Mouse (Mus musculus) kidney, postnatal 0 days (tissue): Measurements from ENCODE around the gene Igfbp5. TPM values are rescaled to one million over a fixed set of nuclear protein-coding genes. Genes with fewer than 3 reads are reported as not detected.

Source experiments
- ATAC-seq: fragments of 200-750 bp; cut with Nextera tagmentation; replicated peaks from 2 replicates; pipeline ENCODE4 v1.8.0; 2017; ENCODE audit warnings: low read depth, moderate number of reproducible peaks, moderate TSS enrichment, moderate library complexity; ENCODE audit not compliant: low FRiP score
- DNase-seq: peaks from one replicate; pipeline ENCODE4 v3.0.0-alpha.2; 2016; ENCODE audit warnings: low spot score
- H3K27ac ChIP-seq: fragments of 300-500 bp; sonication (generic); 2 replicates; pipeline ENCODE4 v1.5.1; 2014; ENCODE audit warnings: mild to moderate bottlenecking
- H3K27me3 ChIP-seq: fragments of 300-500 bp; sonication (generic); 2 replicates; pipeline ENCODE4 v1.6.1; 2014; ENCODE audit warnings: low read length, mixed read lengths; ENCODE audit not compliant: insufficient read depth
- H3K36me3 ChIP-seq: fragments of 300-500 bp; sonication (generic); 2 replicates; pipeline ENCODE4 v1.6.1; 2014; ENCODE audit warnings: low read length, mixed read lengths; ENCODE audit not compliant: insufficient read depth
- H3K4me1 ChIP-seq: fragments of 300-500 bp; sonication (generic); replicated peaks from 2 replicates; pipeline ENCODE4 v1.6.1; 2014; ENCODE audit warnings: antibody characterized with exemption, low read length, mixed read lengths; ENCODE audit not compliant: insufficient read depth
- H3K4me2 ChIP-seq: fragments of 300-500 bp; sonication (generic); 2 replicates; pipeline ENCODE4 v1.6.1; 2014; ENCODE audit warnings: mild to moderate bottlenecking, low read length, moderate library complexity, mixed read lengths
- H3K4me3 ChIP-seq: fragments of 300-500 bp; sonication (generic); replicated peaks from 2 replicates; pipeline ENCODE4 v1.5.1; 2014; ENCODE audit warnings: low read depth, low read length
- H3K9ac ChIP-seq: fragments of 300-500 bp; sonication (generic); 2 replicates; pipeline ENCODE4 v1.6.1; 2014; ENCODE audit warnings: low read depth, low read length
- H3K9me3 ChIP-seq: fragments of 300-500 bp; sonication (generic); replicated peaks from 2 replicates; pipeline ENCODE4 v1.6.1; 2016; ENCODE audit warnings: low read length, inconsistent platforms, mixed read lengths
- CTCF ChIP-seq: IDR thresholded peaks from 2 replicates; pipeline ENCODE4 v1.5.1; 2016; ENCODE audit warnings: antibody characterized with exemption, low read depth, mild to moderate bottlenecking, moderate library complexity
- WGBS: fragments of 180-500 bp; shearing (Covaris S2); extraction: QIAGEN DNeasy Blood & Tissue Kit; methylation state at CpG from one replicate; pipeline ENCODE4 v1.1.7; 2014; 5-methylcytosine and 5-hydroxymethylcytosine counted together
- polyA plus RNA-seq: library from polyadenylated mRNA; unstranded; fragments of >200 nt; fragmentation: Nextera tagmentation; extraction: Ambion mirVana; gene quantifications from 2 replicates; pipeline ENCODE4 v1.2.1, GENCODE M21; 2015

Gene Igfbp5
- polyA plus RNA-seq, 1 experiment from 2014 or later = 87.7 TPM

DNA sequence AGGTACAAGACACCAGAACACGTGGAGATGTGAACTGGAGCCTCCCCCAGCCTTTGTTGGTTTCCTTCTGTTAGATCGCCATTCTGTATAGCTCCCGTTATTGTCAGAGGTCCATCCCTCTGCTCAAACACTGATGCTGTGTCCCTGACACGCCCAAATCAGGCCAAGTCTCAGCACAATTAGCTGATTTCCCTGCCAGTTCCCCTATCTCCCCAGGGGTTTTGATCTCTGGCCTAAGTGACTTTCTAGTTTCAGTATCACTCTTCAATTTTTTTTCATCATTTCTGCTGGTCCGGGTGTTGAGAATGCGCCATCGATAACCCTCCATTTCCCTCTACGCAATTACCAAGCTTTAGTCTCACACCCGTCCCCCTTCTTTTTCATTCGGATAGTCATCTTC, 51.8 kb downstream of the Igfbp5 start:
- H3K4me3 ChIP-seq = no peak overlapping the region
- no peak overlapping the region for H3K9ac ChIP-seq
- H3K4me1 ChIP-seq = peaks cover 19% of the 10 kb centered on the region
- ATAC-seq (no peak), DNase-seq (no peak)
- WGBS = 84% methylated on average over 10 of the region's 10 CpGs
- TF ChIP-seq CTCF = no peak
- H3K9me3 ChIP-seq = no peaks in the 10 kb centered on the region
- no peak overlapping the region for H3K4me2 ChIP-seq
- no peaks in the 10 kb centered on the region for H3K27me3 ChIP-seq
- no peak overlapping the region for H3K27ac ChIP-seq
- H3K36me3 ChIP-seq = no peaks in the 10 kb centered on the region

DNA sequence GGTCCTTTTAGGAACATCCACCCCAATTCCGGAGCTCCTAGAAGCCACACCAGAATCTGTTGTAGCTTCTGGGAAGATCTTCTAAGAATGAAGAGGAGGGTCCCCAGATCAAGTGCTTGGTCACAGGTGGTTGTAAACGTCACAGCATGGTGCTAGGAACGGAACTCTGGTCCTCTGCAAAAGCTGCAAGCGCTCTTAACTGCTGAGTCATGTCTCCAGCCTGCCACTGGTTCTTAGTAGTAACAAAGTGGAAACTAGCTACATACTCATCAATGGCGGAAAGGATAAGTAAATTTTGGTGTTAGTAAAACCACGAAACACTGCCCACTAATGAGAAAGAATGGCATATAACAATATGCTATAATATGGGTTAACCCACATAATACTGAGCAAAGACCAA, 54.7 kb downstream of the Igfbp5 start:
- 89% methylated on average over 6 of the region's 6 CpGs for WGBS
- no peak overlapping the region for H3K27ac ChIP-seq
- no peak for TF ChIP-seq CTCF

DNA sequence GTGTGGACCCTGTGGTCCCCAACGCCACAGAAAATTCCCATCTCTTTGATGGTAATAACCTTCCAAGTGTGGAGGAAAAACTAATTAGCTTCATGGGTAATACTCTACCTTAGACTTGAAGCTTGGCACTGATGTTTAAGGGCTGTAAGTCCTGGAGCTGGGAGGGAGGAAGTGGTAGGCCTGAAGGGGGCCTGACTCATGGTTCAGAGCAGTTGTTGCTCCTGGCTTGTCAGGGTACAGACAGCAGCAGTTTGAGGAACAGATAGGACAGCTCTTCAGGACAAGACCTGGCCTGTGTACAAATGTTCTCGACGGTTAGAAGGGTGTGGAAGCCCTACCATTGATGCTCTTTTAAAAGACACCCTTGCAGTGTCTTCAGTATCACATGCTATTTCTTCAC, 59.1 kb downstream of the Igfbp5 start:
- no peak for ATAC-seq
- H3K27ac ChIP-seq = 0 out of 2 replicates have a peak overlapping the region, but pooled peaks have one; percentile 5
- H3K27me3 ChIP-seq = no peaks in the 10 kb centered on the region
- no peak overlapping the region for H3K4me2 ChIP-seq
- peaks cover 11% of the 10 kb centered on the region; the same call in 1 of the 2 replicates for H3K4me1 ChIP-seq
- 86% methylated on average over 3 of the region's 3 CpGs for WGBS
- no peak for DNase-seq
- H3K4me3 ChIP-seq = no peak overlapping the region
- no peaks in the 10 kb centered on the region for H3K36me3 ChIP-seq
- H3K9me3 ChIP-seq = no peaks in the 10 kb centered on the region
- no peak overlapping the region for H3K9ac ChIP-seq
- no peak for TF ChIP-seq CTCF

More for the DNA sequence above, 54.7 kb downstream of the Igfbp5 start:
- Histone ChIP-seq H3K27me3 (no peaks in the 10 kb centered on the region), H3K9me3 (no peaks in the 10 kb centered on the region), H3K4me1 (peaks cover 7% of the 10 kb centered on the region), H3K4me2 (no peak overlapping the region), H3K9ac (no peak overlapping the region), H3K4me3 (no peak overlapping the region), H3K36me3 (no peaks in the 10 kb centered on the region)
- DNase-seq (no peak), ATAC-seq (no peak)

DNA sequence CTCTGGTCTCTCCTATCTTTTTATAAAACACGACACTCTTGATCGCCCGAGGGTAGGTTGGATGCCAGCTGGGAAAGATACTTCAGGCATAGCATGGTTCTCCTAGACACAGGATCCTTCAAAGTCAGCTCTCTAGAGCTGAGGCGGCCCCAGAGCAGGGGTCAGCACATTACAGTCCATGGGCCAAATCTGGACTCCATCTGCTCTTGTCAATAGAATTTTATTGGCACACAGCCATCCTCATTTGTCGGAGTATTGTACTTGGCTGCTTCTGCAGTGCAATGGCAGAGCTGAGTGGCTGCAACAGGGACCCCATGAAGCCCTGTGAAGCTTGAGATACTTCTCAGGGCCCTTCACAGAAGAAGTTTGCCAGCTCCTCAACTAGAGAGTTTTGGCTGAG, 59.5 kb downstream of the Igfbp5 start:
- Histone ChIP-seq H3K9me3 (no peaks in the 10 kb centered on the region), H3K4me1 (peaks cover 11% of the 10 kb centered on the region; the same call in 1 of the 2 replicates), H3K9ac (no peak overlapping the region), H3K4me2 (no peak overlapping the region), H3K27ac (0 out of 2 replicates have a peak overlapping the region, but pooled peaks have one; percentile 5), H3K36me3 (no peaks in the 10 kb centered on the region), H3K4me3 (no peak overlapping the region), H3K27me3 (no peaks in the 10 kb centered on the region)
- DNase-seq (no peak), ATAC-seq (no peak)
- 61% methylated on average over 5 of the region's 5 CpGs for WGBS
- TF ChIP-seq CTCF = no peak

DNA sequence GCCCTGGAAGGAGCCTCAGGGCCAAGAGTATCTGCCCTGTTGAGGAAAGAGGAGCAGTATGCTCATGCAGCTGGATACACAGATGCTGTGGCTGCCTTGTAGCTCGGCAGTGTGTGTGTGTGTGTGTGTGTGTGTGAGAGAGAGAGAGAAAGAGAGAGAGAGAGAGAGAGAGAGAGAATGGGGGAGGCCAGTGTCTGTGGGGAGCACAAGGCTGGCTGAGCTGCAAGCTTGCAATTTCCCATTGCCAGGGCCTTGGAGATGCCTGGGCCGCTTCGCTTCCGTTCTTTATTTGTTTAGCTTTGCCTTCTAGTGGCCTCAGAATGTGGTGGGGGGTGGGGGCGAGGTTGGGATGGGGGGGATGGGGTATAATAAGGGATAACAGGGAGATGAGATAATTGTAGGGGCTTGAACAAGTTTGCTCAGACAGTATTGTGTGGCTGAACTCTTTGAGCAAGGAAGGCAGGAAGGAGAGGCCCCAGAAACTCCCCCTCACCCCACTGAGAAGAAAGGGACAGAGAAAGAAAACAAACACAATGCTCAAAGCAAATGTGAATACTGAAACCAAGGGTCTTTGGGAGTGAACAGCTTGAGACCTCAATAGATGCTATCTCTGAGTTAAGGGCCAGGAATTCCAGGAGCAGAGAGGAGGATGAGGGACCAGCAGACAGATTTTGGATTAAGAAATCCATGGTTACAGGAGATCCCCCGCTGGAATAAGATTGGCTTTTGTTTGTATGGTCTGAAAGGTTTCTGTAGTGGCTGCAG, 60.9 kb downstream of the Igfbp5 start:
- Histone ChIP-seq H3K9me3 (no peaks in the 10 kb centered on the region), H3K27me3 (no peaks in the 10 kb centered on the region), H3K9ac (0 out of 2 replicates have a peak overlapping the region, but pooled peaks have one; percentile 13), H3K27ac (peak overlapping the region; percentile 37; the same call in 1 of the 2 replicates), H3K36me3 (no peaks in the 10 kb centered on the region), H3K4me1 (peaks cover 11% of the 10 kb centered on the region; the same call in 1 of the 2 replicates), H3K4me2 (no peak overlapping the region), H3K4me3 (no peak overlapping the region)
- 13% methylated on average over 6 of the region's 6 CpGs for WGBS
- no peak for TF ChIP-seq CTCF
- no peak for ATAC-seq
- DNase-seq = peak; percentile 70

DNA sequence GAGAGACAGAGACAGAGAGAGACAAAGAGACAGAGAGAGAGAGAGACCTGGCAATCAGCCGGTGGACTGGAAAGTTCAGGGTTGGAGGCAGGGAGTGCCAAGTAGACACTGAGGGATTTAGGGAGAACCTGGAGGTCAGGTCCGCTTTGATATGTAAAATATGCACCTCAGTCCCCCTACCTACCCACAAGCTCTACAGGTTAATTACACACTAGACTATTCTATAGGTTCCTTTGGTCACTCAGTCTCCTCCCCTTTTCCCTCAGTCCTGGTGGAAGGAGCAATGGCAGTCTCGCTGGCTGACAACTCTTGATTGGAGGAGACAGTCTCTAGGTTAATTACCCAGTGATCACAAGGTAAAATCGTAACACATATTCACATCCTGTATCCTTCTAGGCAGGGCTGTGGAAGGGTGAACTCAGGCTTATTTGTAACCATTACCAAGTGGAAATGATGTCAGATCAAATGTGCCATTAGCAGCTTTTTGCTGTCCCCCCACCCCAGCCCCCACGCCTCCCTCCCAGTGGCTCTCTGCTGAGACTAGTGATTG, 61.5 kb downstream of the Igfbp5 start:
- Histone ChIP-seq H3K4me1 (peaks cover 11% of the 10 kb centered on the region; the same call in 1 of the 2 replicates), H3K9me3 (no peaks in the 10 kb centered on the region), H3K27ac (0 out of 2 replicates have a peak overlapping the region, but pooled peaks have one; percentile 37), H3K4me3 (no peak overlapping the region), H3K4me2 (no peak overlapping the region), H3K27me3 (no peaks in the 10 kb centered on the region), H3K9ac (no peak overlapping the region), H3K36me3 (no peaks in the 10 kb centered on the region)
- ATAC-seq (no peak; the same call in 1 of the 2 replicates), DNase-seq (no peak)
- TF ChIP-seq CTCF = no peak
- WGBS = 35% methylated on average over 5 of the region's 5 CpGs
